Mouse (Mus musculus) ES-Bruce4 (cell line): ENCODE results near the gene Adam10. TPM values are rescaled to one million over a fixed set of nuclear protein-coding genes. Genes with fewer than 3 reads are reported as not detected.
A peak's percentile ranks its signal among the peaks of the same experiment; 100 is the strongest.

Source experiments
- H3K27ac ChIP-seq: 2 replicates; pipeline ENCODE4 v1.5.1; 2012; ENCODE audit warnings: low read length, inconsistent platforms; ENCODE audit not compliant: insufficient read depth
- H3K27me3 ChIP-seq: 2 replicates; pipeline ENCODE4 v1.6.1; 2012; ENCODE audit warnings: mild to moderate bottlenecking, low read length, inconsistent platforms; ENCODE audit not compliant: control insufficient read depth, poor library complexity, insufficient read depth, severe bottlenecking
- H3K36me3 ChIP-seq: 2 replicates; pipeline ENCODE4 v1.6.1; 2012; ENCODE audit warnings: inconsistent platforms, mild to moderate bottlenecking, low read length, moderate library complexity; ENCODE audit not compliant: control insufficient read depth, poor library complexity, insufficient read depth, severe bottlenecking
- H3K4me1 ChIP-seq: one replicate; pipeline ENCODE4 v1.8.1; 2011; ENCODE audit warnings: low read length; ENCODE audit not compliant: control insufficient read depth, insufficient read depth
- H3K4me3 ChIP-seq: 2 replicates; pipeline ENCODE4 v1.5.1; 2011; ENCODE audit warnings: low read depth, mild to moderate bottlenecking, low read length
- H3K9ac ChIP-seq: 2 replicates; pipeline ENCODE4 v1.6.1; 2012; ENCODE audit warnings: low read depth, mild to moderate bottlenecking, inconsistent platforms; ENCODE audit not compliant: poor library complexity, severe bottlenecking
- H3K9me3 ChIP-seq: replicated peaks from 2 replicates; pipeline ENCODE4 v1.6.1; 2012; ENCODE audit warnings: mild to moderate bottlenecking, low read length, inconsistent platforms; ENCODE audit not compliant: control insufficient read depth, poor library complexity, insufficient read depth, severe bottlenecking
- CTCF ChIP-seq: IDR thresholded peaks from one replicate; pipeline ENCODE4 v1.8.1; 2011; ENCODE audit warnings: low read depth, low read length
- EP300 ChIP-seq: IDR thresholded peaks from 2 replicates; pipeline ENCODE4 v1.6.1; 2011; ENCODE audit warnings: low read depth, low read length; ENCODE audit not compliant: insufficient read depth
- POLR2A ChIP-seq: IDR thresholded peaks from one replicate; pipeline ENCODE4 v1.8.1; 2011; ENCODE audit warnings: low read length; ENCODE audit not compliant: insufficient read depth
- polyA plus RNA-seq: library from polyadenylated mRNA; stranded (reverse); fragments of >200 nt; gene quantifications from 2 replicates; pipeline ENCODE4 v1.2.4, GENCODE M21; 2011; ENCODE audit warnings: low read depth; ENCODE audit not compliant: missing spikeins, insufficient read depth, insufficient read length

Adam10 gene
- polyA plus RNA-seq: 31.4 and 34.8 TPM in 2 replicates

DNA sequence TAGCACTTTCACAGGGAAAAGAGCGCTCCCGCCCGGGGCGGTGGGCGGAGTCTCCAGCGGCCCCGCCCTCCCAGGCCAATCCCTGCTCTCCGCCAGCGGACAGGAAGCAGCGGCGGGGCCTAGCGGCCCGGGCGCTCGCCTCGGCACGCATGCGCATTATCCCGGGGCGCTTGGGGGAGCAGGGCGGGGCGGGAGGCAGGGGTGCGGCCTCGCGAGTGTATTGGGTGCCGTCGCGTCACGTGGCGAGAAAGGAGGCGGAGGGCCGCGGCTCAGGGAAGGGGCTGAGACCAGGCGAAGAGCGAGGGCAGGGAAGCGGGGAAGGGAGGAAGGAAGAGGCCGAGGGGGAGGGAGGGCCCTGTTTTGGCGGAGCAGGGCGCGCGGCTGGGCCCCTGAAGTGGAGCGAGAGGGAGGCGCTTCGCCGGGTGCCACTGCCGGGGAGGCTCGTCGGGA lies at the start of gene Adam10:
Adam10 (plus strand) TSS at position 316 of the 450 bp plus-strand sequence.
- TF ChIP-seq CTCF (no peak), POLR2A (peak; percentile 41)
- Histone ChIP-seq H3K4me3 (peak within 1 kb of the TSS; percentile 83), H3K36me3 (no peaks in the 10 kb centered on the region), H3K4me1 (no peaks in the 10 kb centered on the region), H3K9ac (peak within 1 kb of the TSS; percentile 89), H3K9me3 (no peaks in the 10 kb centered on the region), H3K27me3 (0 out of 2 replicates have a peak, but pooled peaks cover 2% of the 10 kb centered on the region), H3K27ac (no peak within 1 kb of the TSS)

DNA sequence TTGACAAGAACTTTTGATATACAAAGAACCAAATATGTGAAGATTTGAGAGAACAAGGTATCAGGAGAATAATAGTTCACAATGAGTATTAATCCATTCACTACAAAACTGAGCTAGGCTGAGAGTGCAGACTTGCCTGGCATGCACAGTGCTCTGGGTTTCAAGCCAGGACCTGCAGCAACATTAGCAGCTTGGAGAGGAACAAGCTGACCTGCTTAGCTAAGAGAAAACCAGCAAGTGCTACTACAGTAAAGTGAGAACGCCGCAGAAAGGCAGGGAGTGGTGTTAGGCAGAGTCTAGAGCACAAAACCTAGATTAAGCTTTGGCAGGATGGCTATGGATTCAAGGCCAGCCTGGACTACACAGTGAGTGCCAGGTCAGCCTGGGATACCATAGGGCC lies 49.1 kb upstream of the Adam10 start:
- TF ChIP-seq CTCF (no peak), POLR2A (no peak), EP300 (no peak)
- Histone ChIP-seq H3K27ac (no peak overlapping the region), H3K36me3 (no peaks in the 10 kb centered on the region), H3K9ac (no peak overlapping the region), H3K4me3 (no peak overlapping the region), H3K9me3 (no peaks in the 10 kb centered on the region), H3K4me1 (no peaks in the 10 kb centered on the region), H3K27me3 (no peaks in the 10 kb centered on the region)

GRCm38 (mm10) chr9:70631665-70632064 lies 47.1 kb upstream of the Adam10 start:
- H3K9me3 ChIP-seq: no peaks in the 10 kb centered on the region
- no peaks in the 10 kb centered on the region for H3K27me3 ChIP-seq
- H3K36me3 ChIP-seq: no peaks in the 10 kb centered on the region
- H3K4me1 ChIP-seq: no peaks in the 10 kb centered on the region
- no peak overlapping the region for H3K9ac ChIP-seq
- no peak overlapping the region for H3K4me3 ChIP-seq
- TF ChIP-seq CTCF: no peak
- TF ChIP-seq EP300: no peak
- TF ChIP-seq POLR2A: no peak
- H3K27ac ChIP-seq: no peak overlapping the region

GRCm38 (mm10) chr9:70636748-70637147 lies 42.0 kb upstream of the Adam10 start:
- H3K9me3 ChIP-seq: no peaks in the 10 kb centered on the region
- no peaks in the 10 kb centered on the region for H3K4me1 ChIP-seq
- H3K9ac ChIP-seq: no peak overlapping the region
- TF ChIP-seq EP300 (no peak), POLR2A (no peak), CTCF (no peak)
- no peak overlapping the region for H3K4me3 ChIP-seq
- no peak overlapping the region for H3K27ac ChIP-seq
- H3K36me3 ChIP-seq: no peaks in the 10 kb centered on the region
- no peaks in the 10 kb centered on the region for H3K27me3 ChIP-seq

DNA sequence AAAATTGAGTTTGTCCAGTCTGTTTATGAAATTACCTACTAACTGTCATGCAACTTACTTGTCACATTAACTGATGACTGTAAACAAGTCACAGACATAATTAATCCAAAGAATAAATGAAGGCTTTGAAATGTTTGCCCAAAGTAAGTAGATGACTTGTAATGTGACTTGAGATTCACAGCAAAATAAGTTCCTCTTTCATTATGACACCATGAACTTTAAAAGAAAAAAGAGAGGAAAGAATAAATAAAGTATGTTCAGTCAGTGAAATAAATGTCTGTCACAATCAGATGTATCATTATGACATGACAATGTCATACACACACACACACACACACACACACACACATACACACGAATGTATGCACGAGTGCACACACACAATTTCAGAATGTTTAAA lies 28.5 kb upstream of the Adam10 start:
- no peak overlapping the region for H3K27ac ChIP-seq
- no peaks in the 10 kb centered on the region for H3K27me3 ChIP-seq
- H3K36me3 ChIP-seq: no peaks in the 10 kb centered on the region
- H3K4me3 ChIP-seq: no peak overlapping the region
- no peaks in the 10 kb centered on the region for H3K9me3 ChIP-seq
- H3K4me1 ChIP-seq: no peaks in the 10 kb centered on the region
- no peak overlapping the region for H3K9ac ChIP-seq
- TF ChIP-seq POLR2A: no peak
- TF ChIP-seq CTCF: no peak
- no peak for TF ChIP-seq EP300

DNA sequence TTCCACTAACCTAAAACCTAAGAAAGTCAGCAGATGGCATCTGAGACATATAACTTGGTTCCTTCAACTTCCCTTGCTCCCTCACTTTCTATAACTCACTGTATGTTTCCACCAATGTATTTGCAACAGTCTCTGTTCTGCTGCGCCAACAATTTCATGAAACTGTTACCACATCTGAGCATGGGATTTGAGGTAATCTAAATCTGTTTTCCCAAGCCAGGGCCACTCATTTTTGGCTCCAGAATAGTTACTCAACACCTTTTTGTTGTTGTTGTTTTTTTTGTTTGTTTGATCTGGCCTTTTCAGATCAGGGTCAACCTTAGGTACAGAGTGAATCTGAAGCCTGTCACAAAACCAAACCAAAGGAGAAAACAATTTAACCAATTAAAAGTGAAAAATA lies 27.8 kb upstream of the Adam10 start:
- Histone ChIP-seq H3K27ac (no peak overlapping the region), H3K9ac (no peak overlapping the region), H3K36me3 (no peaks in the 10 kb centered on the region)

More for the DNA sequence above, 27.8 kb upstream of the Adam10 start:
- Histone ChIP-seq H3K9me3 (no peaks in the 10 kb centered on the region), H3K27me3 (no peaks in the 10 kb centered on the region), H3K4me1 (no peaks in the 10 kb centered on the region), H3K4me3 (no peak overlapping the region)
- no peak for TF ChIP-seq CTCF
- TF ChIP-seq POLR2A: no peak
- no peak for TF ChIP-seq EP300
